Mouse (Mus musculus) hindbrain, embryonic 16.5 days (tissue): Measurements from ENCODE around the gene Gm49366. TPM values are rescaled to one million over a fixed set of nuclear protein-coding genes. Genes with fewer than 3 reads are reported as not detected.
"Not testable (repeated sequence)": the region's sequence is repeated elsewhere in the genome, so short reads cannot be mapped to it uniquely, and the experiment has no call there.

ENCODE experiments used
- ATAC-seq: fragments of 200-750 bp; cut with Nextera tagmentation; 2 replicates; pipeline ENCODE4 v1.8.0; 2017; ENCODE audit warnings: moderate TSS enrichment, moderate library complexity
- H3K27ac ChIP-seq: fragments of 300-500 bp; sonication (generic); 2 replicates; pipeline ENCODE4 v1.5.1; 2014; ENCODE audit warnings: low read depth, mild to moderate bottlenecking, control low read depth, low read length, moderate library complexity
- H3K27me3 ChIP-seq: fragments of 300-500 bp; sonication (generic); replicated peaks from 2 replicates; pipeline ENCODE4 v1.6.1; 2014; ENCODE audit warnings: low read length; ENCODE audit not compliant: control insufficient read depth, insufficient read depth
- H3K36me3 ChIP-seq: fragments of 300-500 bp; sonication (generic); 2 replicates; pipeline ENCODE4 v1.6.1; 2014; ENCODE audit warnings: mild to moderate bottlenecking, low read length, moderate library complexity, mixed read lengths; ENCODE audit not compliant: control insufficient read depth, insufficient read depth
- H3K4me1 ChIP-seq: fragments of 300-500 bp; sonication (generic); 2 replicates; pipeline ENCODE4 v1.6.1; 2014; ENCODE audit warnings: low read depth, low read length; ENCODE audit not compliant: control insufficient read depth, insufficient read depth
- H3K4me2 ChIP-seq: fragments of 300-500 bp; sonication (generic); 2 replicates; pipeline ENCODE4 v1.6.1; 2014; ENCODE audit warnings: mild to moderate bottlenecking, low read length, control low read depth, moderate library complexity
- H3K4me3 ChIP-seq: fragments of 300-500 bp; sonication (generic); 2 replicates; pipeline ENCODE4 v1.5.1; 2014; ENCODE audit warnings: mild to moderate bottlenecking, low read length, control low read depth, moderate library complexity
- H3K9ac ChIP-seq: fragments of 300-500 bp; sonication (generic); 2 replicates; pipeline ENCODE4 v1.6.1; 2014; ENCODE audit warnings: low read depth, mild to moderate bottlenecking, control low read depth, low read length, moderate library complexity
- H3K9me3 ChIP-seq: fragments of 300-500 bp; sonication (generic); 2 replicates; pipeline ENCODE4 v1.6.1; 2014; ENCODE audit warnings: mild to moderate bottlenecking, low read length, moderate library complexity; ENCODE audit not compliant: control insufficient read depth
- WGBS: fragments of 180-500 bp; shearing (Covaris S2); extraction: QIAGEN DNeasy Blood & Tissue Kit; methylation state at CpG from one replicate; pipeline ENCODE4 v1.1.7; 2014; 5-methylcytosine and 5-hydroxymethylcytosine counted together
- polyA plus RNA-seq: library from polyadenylated mRNA; unstranded; fragments of >200 nt; fragmentation: Nextera tagmentation; extraction: Ambion mirVana; gene quantifications from 2 replicates; pipeline ENCODE4 v1.2.1, GENCODE M21; 2015

The Gm49366 gene
- polyA plus RNA-seq, result not detected in 2 replicates

- peak; percentile 58; the same call in 1 of the 2 replicates for ATAC-seq
- not testable (repeated sequence) for H3K27ac ChIP-seq, H3K4me1 ChIP-seq, H3K36me3 ChIP-seq, H3K9me3 ChIP-seq, H3K27me3 ChIP-seq
- peak within 1 kb of the TSS; percentile 68 for H3K9ac ChIP-seq
- WGBS, result 2% methylated on average over 32 of the region's 39 CpGs
- H3K4me3 ChIP-seq, result peak within 1 kb of the TSS; percentile 50
- H3K4me2 ChIP-seq, result peak within 1 kb of the TSS; percentile 75
Observed at GRCm38 (mm10) chr12:84038691-84039111, at the start of gene Gm49366. Gene Gm49366, plus strand, starts transcription at chr12:84038935.

- peaks cover 4% of the 10 kb centered on the region for H3K4me1 ChIP-seq
- WGBS, result 97% methylated on average over 4 of the region's 4 CpGs
- no peak overlapping the region for H3K4me3 ChIP-seq
- no peak overlapping the region for H3K9ac ChIP-seq
- ATAC-seq, result no peak
- H3K9me3 ChIP-seq, result no peaks in the 10 kb centered on the region
- H3K4me2 ChIP-seq, result no peak overlapping the region
- H3K27ac ChIP-seq, result no peak overlapping the region
- no peaks in the 10 kb centered on the region for H3K36me3 ChIP-seq
- no peaks in the 10 kb centered on the region for H3K27me3 ChIP-seq
Observed at GRCm38 (mm10) chr12:83989378-83989777, 49.4 kb upstream of the Gm49366 start.

- ATAC-seq, result no peak
- Histone ChIP-seq H3K36me3 (no peaks in the 10 kb centered on the region), H3K27ac (no peak overlapping the region), H3K4me2 (no peak overlapping the region), H3K4me1 (no peaks in the 10 kb centered on the region), H3K9ac (no peak overlapping the region), H3K9me3 (peaks cover 6% of the 10 kb centered on the region), H3K27me3 (no peaks in the 10 kb centered on the region), H3K4me3 (no peak overlapping the region)
- WGBS, result 51% methylated on average over 2 of the region's 2 CpGs
Observed at GRCm38 (mm10) chr12:83997221-83997620, 41.5 kb upstream of the Gm49366 start.

- Histone ChIP-seq H3K9ac (no peak overlapping the region), H3K4me3 (no peak overlapping the region), H3K36me3 (no peaks in the 10 kb centered on the region), H3K27ac (0 out of 2 replicates have a peak overlapping the region, but pooled peaks have one; percentile 29), H3K27me3 (no peaks in the 10 kb centered on the region), H3K9me3 (peaks cover 7% of the 10 kb centered on the region), H3K4me1 (no peaks in the 10 kb centered on the region), H3K4me2 (no peak overlapping the region)
- no peak for ATAC-seq
- 54% methylated on average over 11 of the region's 11 CpGs for WGBS
Observed at GRCm38 (mm10) chr12:83998341-83999107, 40.2 kb upstream of the Gm49366 start.

- not testable (repeated sequence) for H3K4me3 ChIP-seq, H3K9ac ChIP-seq, H3K27me3 ChIP-seq, H3K4me2 ChIP-seq, H3K9me3 ChIP-seq, H3K4me1 ChIP-seq, H3K27ac ChIP-seq, H3K36me3 ChIP-seq
- 57% methylated on average over 8 of the region's 8 CpGs for WGBS
- peak; percentile 45; the same call in 1 of the 2 replicates for ATAC-seq
Observed at GRCm38 (mm10) chr12:83999237-83999636, 39.5 kb upstream of the Gm49366 start.

GRCm38 (mm10) chr12:84000418-84000817 is 38.3 kb upstream of the Gm49366 start:
- Histone ChIP-seq H3K9ac (no peak overlapping the region), H3K27me3 (no peaks in the 10 kb centered on the region), H3K9me3 (peaks cover 7% of the 10 kb centered on the region), H3K4me1 (no peaks in the 10 kb centered on the region), H3K4me3 (no peak overlapping the region), H3K36me3 (no peaks in the 10 kb centered on the region), H3K4me2 (no peak overlapping the region), H3K27ac (no peak overlapping the region)
- 79% methylated on average over 3 of the region's 3 CpGs for WGBS
- no peak for ATAC-seq

GRCm38 (mm10) chr12:84003866-84004265 is 34.9 kb upstream of the Gm49366 start:
- Histone ChIP-seq H3K36me3 (no peaks in the 10 kb centered on the region), H3K4me2 (no peak overlapping the region), H3K27ac (no peak overlapping the region), H3K27me3 (no peaks in the 10 kb centered on the region), H3K4me3 (no peak overlapping the region), H3K9me3 (peaks cover 7% of the 10 kb centered on the region), H3K4me1 (no peaks in the 10 kb centered on the region), H3K9ac (no peak overlapping the region)
- ATAC-seq, result no peak
- 92% methylated on average over 1 of the region's 1 CpGs for WGBS

GRCm38 (mm10) chr12:84008251-84008650 is 30.5 kb upstream of the Gm49366 start:
- Histone ChIP-seq H3K9ac (no peak overlapping the region), H3K27ac (peak overlapping the region; percentile 40), H3K9me3 (no peaks in the 10 kb centered on the region), H3K4me2 (peak overlapping the region; percentile 61), H3K27me3 (no peaks in the 10 kb centered on the region), H3K4me1 (peaks cover 8% of the 10 kb centered on the region), H3K4me3 (no peak overlapping the region), H3K36me3 (no peaks in the 10 kb centered on the region)
- ATAC-seq, result no peak
- 81% methylated on average over 12 of the region's 12 CpGs for WGBS

GRCm38 (mm10) chr12:84008729-84009128 is 30.0 kb upstream of the Gm49366 start:
- Histone ChIP-seq H3K27me3 (no peaks in the 10 kb centered on the region), H3K9ac (no peak overlapping the region)
- ATAC-seq, result peak; percentile 18; the same call in 1 of the 2 replicates

More at GRCm38 (mm10) chr12:84008729-84009128, 30.0 kb upstream of the Gm49366 start:
- Histone ChIP-seq H3K4me1 (peaks cover 8% of the 10 kb centered on the region), H3K36me3 (no peaks in the 10 kb centered on the region), H3K4me2 (peak overlapping the region; percentile 61), H3K4me3 (peak overlapping the region; percentile 51), H3K9me3 (no peaks in the 10 kb centered on the region), H3K27ac (peak overlapping the region; percentile 40)
- 35% methylated on average over 8 of the region's 8 CpGs for WGBS
